Mouse (Mus musculus): Measurements from ENCODE around the gene BC034090.
"Not testable (repeated sequence)": the region's sequence is repeated elsewhere in the genome, so short reads cannot be mapped to it uniquely, and the experiment has no call there.

The BC034090 gene

DNA sequence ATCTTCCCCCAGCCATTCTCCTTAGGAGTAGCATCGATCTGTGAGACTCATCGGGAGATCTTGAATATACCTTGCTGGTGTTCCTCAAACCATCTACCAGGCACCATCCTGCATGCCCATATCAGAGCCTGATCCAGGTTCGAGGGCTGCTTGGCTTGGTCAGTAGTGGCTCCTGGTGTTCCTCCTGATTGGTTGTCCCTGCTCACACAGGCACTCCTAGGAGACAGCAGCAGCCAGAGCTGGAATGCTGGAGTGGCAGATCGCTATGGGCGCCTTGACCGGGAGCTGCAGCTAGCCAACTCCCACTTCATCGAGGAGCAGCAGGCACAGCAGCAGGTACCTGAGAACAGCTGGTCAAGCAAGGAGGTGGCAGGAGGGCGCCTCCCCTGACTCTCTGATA, 53.0 kb downstream of the BC034090 start:
- ChIA-PET CTCF (interaction anchor here in 2 of 4 experiments (0.5 to 0.9 kb wide), 2 partner anchors 90 to 197 kb away, joined by 3 to 8 read pairs; no protein-coding TSS in a partner anchor), POLR2A (interaction anchor here in 2 of 4 experiments (0.6 to 4.3 kb wide), 3 partner anchors 33 to 93 kb away, joined by 4 to 17 read pairs (median 4); partner anchors contain the start of gene Ier5 (in 2 of the 2))

- ChIA-PET POLR2A (no interaction called here), CTCF (no interaction called here)
Measured at GRCm38 (mm10) chr1:155188656-155189055, 55.6 kb downstream of the BC034090 start.

GRCm38 (mm10) chr1:155184191-155184590, 60.1 kb downstream of the BC034090 start:
- ChIA-PET CTCF (no interaction called here), POLR2A (no interaction called here)

- ChIA-PET CTCF (no interaction called here), POLR2A (interaction anchor here in 1 of 4 experiments (1.3 kb wide), 1 partner anchor 79 kb away, joined by 3 read pairs; the partner anchor contains the start of gene Ier5)
Measured at GRCm38 (mm10) chr1:155178192-155178924, 65.9 kb downstream of the BC034090 start.

- ChIA-PET POLR2A (interaction anchor here in 1 of 4 experiments (1.9 kb wide), 1 partner anchor 75 kb away, joined by 5 read pairs; the partner anchor contains the start of gene Ier5), CTCF (interaction anchor here in 1 of 4 experiments (0.6 kb wide), 1 partner anchor 43 kb away, joined by 3 read pairs; no protein-coding TSS in a partner anchor)
Measured at GRCm38 (mm10) chr1:155174424-155174823, 69.8 kb downstream of the BC034090 start.

GRCm38 (mm10) chr1:155173644-155174016, 70.6 kb downstream of the BC034090 start:
- CTCF ChIA-PET, POLR2A ChIA-PET: not testable (repeated sequence)

GRCm38 (mm10) chr1:155172895-155173643, 71.2 kb downstream of the BC034090 start:
- ChIA-PET CTCF (interaction anchor here in 1 of 4 experiments (0.6 kb wide), 1 partner anchor 51 kb away, joined by 3 read pairs; no protein-coding TSS in a partner anchor), POLR2A (no interaction called here)

DNA sequence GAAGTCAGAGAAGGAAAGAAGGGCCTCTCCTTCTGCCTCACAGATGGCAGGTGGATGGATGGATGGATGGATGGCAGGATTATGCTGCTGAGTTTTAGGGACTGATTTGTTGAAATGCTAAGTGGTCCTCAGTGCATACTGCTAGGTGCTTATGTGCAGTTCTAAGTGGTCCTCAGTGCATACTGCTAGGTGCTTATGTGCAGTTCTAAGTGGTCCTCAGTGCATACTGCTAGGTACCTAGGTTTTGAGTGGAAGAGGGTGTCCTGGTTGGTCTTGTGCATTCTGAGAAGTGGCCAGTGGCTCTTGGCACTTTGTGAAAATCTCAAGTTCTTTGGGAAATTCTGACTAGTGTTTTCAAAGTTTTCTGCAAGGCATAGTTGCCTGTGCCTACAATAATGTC, 74.3 kb downstream of the BC034090 start:
- POLR2A ChIA-PET: no interaction called here
- CTCF ChIA-PET: no interaction called here

DNA sequence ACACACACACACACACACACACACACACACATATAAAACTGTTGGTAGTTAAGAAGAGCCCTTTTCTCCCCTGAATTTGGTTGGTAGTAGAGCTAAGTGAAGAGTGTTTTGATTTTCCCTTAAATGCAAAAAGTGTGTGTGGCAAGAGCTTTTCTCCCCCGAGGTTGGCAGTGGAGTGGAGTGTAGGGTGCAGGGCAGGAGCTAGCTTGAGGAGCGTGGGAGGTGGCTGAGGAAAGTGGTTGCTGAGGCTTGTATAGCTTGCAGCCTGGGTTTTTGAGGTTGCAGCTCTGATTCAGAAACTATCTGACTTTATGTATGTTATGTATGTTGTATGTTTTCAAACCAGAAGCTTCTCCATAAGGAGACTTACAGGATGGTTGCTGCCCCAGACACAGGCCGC, 76.8 kb downstream of the BC034090 start:
- ChIA-PET POLR2A (interaction anchor here in 2 of 4 experiments (1.7 to 2.0 kb wide), 2 partner anchors 68 kb away, joined by 4 read pairs; partner anchors contain the start of gene Ier5 (in 2 of the 2)), CTCF (no interaction called here)

All from embryonic stem cell, embryonic (primary cell).